Mouse (Mus musculus): Measurements from ENCODE around the gene Cacna1f.

Cacna1f gene

DNA sequence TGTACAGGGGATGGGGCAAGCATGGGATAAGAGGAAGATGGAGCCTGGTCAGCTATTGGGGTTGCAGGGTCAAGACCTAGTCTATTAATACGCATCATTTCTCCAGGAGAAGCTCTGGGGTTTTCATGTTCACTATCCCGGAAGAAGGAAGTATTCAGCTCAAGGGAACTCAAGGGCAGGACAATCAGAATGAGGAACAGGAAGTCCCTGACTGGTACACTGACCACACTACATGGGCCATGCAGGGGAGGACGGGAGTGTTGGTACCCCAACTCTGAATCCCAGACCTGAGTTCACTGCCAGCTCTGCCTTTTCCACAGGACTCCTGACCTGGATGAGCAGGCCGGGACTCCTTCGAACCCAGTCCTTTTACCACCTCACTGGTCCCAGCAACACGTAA, 25.7 kb downstream of the Cacna1f start:
- DNase-seq (ENCODE audit: low spot score), result no peak

GRCm38 (mm10) chrX:7635101-7635500, 28.2 kb downstream of the Cacna1f start:
- DNase-seq (ENCODE audit: low spot score), result no peak

GRCm38 (mm10) chrX:7638401-7639091, 31.7 kb downstream of the Cacna1f start, which contains the start of gene Syp:
Gene Syp (plus strand): TSS chrX:7638471.
- peak; percentile 84 for DNase-seq (ENCODE audit: low spot score)

- DNase-seq (ENCODE audit: low spot score), result no peak
These were observed 32.8 kb downstream of the Cacna1f start for GRCm38 (mm10) chrX:7639536-7640325.

DNA sequence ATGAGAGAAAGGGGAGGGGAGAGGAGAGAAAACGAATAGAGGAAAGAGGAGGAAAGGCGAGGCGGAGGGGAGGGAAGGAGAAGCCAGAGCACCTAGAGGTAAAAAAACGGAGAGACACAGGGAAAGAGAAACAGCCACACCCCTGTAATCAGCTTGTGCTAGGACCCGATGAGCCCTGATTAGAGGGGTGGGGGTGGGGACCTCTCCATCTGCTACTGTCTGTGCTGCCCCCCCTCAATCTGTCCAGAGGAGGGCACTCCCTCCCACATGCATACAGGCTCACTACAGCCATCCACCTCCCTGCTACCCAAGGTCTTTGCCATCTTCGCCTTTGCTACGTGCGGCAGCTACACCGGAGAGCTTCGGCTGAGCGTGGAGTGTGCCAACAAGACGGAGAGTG, 33.9 kb downstream of the Cacna1f start:
- no peak for DNase-seq (ENCODE audit: low spot score)

DNA sequence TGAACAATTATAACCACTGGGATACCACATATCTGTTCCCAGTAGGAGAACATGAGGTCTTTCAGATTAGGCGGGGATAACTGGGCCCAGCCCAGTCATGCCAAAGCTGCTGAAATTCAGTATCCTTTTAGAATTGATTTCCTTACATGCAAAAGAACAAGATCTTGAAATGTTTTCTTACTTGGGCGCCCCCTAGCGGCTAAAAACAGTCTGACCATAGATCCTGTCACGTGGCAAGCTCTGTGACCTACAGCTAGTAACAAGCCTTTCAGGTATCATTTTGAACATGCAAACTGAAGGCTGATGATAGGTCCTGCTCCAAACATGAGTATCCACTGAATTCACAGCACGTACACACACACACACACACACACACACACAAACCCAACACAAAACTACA, 38.5 kb downstream of the Cacna1f start:
- DNase-seq (ENCODE audit: low spot score), result peak; percentile 84

DNA sequence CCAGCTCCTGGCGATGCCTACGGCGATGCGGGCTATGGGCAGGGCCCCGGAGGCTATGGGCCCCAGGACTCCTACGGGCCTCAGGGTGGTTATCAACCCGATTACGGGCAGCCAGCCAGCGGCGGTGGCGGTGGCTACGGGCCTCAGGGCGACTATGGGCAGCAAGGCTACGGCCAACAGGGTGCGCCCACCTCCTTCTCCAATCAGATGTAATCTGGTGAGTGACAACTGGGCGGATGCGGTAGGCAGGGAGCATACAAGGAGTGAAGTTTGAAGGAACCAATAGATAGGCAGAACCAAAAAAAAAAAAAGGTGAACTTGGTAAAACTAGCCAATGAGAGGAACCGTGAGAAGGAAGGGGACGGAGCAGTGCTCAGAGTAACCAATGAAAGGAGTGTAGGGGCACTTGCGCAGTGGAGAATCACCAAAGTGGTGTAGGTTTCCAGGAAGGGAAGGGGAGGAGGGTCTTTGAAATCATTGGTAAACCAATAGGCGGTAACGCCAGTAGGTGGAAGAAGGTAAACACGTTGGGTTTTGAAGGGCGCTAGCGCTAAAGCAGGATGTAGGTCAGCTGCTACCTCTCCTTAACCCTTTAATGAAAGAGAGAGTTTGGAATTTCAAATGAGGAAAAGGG, 41.9 kb downstream of the Cacna1f start:
- DNase-seq (ENCODE audit: low spot score), result peak; percentile 78

DNA sequence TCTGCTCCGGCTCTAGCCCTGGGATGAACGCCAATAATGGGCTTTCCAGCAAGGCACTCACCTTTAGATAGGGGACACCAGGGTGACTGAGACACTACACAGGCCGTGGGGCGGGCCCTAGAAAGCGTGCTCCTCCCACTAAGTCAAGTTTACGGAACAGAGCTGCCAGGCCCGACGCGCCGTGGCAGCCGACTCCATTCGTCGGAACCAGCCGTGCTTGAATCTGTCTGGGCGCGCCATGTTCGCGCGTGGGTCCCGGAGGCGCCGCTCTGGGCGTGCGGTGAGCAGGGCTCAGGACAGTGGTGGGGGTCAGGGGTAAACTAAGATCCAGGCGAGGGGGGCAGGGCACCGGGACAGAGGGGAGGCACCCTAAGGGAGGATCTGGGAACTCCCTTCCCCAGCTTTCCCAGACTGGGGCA, 50.3 kb downstream of the Cacna1f start, which contains the start of gene Prickle3:
Gene Prickle3 (plus strand): TSS at position 40 of the 419 bp plus-strand sequence.
- DNase-seq (ENCODE audit: low spot score), result peak; percentile 46

DNA sequence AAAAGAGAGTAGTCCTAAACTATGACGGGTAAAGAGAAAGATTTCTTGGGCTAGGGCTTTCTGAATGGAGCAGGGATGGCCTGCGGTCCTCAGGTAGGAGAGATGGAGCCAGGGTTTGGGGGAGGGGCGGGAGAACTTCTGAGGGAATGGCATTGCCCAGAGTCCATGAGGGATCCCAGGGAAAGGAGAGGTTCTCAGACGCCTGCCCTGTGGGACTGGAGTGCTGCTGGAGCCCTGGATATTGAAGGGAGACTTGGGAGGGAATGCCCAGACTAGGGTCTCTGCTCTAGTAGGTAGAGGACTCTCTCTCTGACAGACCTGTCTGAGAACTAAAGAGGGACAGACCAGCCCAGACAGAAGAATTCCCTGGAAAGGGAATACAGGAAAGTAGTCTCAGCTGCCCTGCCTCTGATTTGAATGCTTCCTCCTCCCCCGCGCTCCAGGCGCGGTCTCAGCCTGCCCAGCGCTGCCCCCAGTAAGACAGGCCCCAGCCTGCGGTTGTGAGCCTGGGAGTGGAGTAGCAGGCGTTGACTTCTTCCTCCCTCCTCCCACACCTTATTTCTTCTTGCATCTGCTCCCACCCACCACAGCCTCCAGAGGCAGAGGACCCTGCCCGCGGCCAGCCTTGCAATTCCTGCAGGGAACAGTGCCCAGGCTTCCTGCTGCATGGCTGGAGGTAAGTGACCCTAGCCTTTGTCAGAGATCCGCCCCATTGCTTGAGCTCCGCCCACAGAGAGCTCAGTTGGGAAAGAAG, 51.3 kb downstream of the Cacna1f start:
- DNase-seq (ENCODE audit: low spot score), result peak; percentile 47

DNA sequence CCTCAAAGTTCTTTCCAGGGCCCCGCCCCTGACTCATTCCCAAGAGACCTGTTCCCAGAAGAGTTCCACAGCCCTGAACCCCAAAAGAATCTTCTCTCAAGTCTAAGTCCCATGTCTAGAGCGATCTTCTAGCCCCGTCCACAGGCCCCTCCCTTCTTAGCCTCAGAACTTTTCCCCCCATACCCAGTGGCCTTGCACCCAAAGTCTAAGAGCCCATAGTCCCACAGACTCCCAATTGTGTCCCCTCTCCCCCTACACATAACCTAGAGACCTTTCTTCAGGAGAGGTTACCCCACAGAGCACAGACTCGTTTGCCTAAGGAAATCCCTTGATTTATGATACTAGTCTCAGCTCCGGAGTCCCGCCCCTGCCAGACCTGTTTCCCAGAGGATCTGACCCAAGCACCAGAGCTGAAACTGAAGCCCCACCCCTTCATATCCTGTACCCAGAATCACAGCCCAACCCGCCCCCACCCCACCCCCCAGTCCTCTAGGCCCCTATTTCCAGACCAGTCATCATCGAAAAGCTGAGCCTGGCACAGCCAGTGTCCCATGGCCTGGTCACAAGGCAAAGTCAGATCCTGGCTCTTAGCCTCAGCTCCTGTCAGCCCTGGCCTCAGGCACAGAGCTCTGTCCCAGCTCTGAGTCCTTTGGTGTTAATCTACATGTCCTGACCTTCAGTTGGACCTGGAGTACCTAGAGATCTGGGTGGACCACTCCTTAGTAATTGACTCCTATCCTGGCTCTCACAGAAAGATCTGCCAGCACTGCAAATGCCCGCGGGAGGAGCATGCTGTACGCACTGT, 52.1 kb downstream of the Cacna1f start:
- peak; percentile 31 for DNase-seq (ENCODE audit: low spot score)

- DNase-seq (ENCODE audit: low spot score), result no peak
These were observed 54.2 kb downstream of the Cacna1f start for GRCm38 (mm10) chrX:7661086-7661485.

- DNase-seq (ENCODE audit: low spot score), result no peak
These were observed 56.1 kb downstream of the Cacna1f start for GRCm38 (mm10) chrX:7662936-7663335.

- no peak for DNase-seq (ENCODE audit: low spot score)
These were observed 57.9 kb downstream of the Cacna1f start for GRCm38 (mm10) chrX:7664791-7665190.

DNA sequence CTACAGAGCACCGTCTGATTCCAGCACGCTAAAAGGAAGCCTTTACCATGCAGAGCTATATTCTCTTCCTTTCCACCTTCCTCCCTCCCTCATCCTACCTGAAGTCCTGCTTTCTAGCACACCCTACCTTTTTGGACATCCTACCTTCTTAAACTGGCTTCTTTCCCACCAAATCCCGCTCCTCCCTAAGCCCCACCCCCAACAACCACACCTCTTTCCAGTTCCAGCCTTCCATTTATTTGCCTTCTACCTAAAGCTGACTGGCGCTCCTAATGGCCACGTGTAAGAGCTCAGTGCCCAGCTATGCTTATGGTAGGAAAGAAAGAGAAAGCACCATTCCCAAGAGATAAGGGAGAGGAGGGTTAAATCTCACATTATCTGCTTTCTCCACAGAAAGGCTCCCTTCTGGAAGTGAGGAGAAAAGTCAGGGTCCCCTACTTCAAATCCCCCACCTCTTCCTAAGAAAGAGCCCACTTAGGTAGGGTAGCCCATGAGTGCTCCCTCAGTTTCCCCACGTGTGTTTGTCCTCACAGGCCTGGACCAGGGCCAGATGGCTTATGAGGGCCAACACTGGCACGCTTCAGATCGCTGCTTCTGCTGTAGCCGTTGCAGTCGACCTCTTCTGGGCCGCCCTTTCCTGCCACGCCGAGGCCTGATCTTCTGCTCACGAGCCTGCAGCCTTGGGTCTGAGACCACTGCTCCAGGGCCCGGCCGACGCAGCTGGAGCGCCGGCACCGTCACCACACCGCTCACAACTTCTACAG, 59.0 kb downstream of the Cacna1f start:
- no peak for DNase-seq (ENCODE audit: low spot score)

GRCm38 (mm10) chrX:7670390-7670881, 63.6 kb downstream of the Cacna1f start:
- DNase-seq (ENCODE audit: low spot score), result peak; percentile 72

- DNase-seq (ENCODE audit: low spot score), result peak; percentile 53
These were observed 64.2 kb downstream of the Cacna1f start, which contains the start of gene Plp2 for GRCm38 (mm10) chrX:7670921-7671623. Gene Plp2 (minus strand): TSS chrX:7671390.

GRCm38 (mm10) chrX:7672739-7673138, 65.9 kb downstream of the Cacna1f start:
- DNase-seq (ENCODE audit: low spot score), result no peak

DNA sequence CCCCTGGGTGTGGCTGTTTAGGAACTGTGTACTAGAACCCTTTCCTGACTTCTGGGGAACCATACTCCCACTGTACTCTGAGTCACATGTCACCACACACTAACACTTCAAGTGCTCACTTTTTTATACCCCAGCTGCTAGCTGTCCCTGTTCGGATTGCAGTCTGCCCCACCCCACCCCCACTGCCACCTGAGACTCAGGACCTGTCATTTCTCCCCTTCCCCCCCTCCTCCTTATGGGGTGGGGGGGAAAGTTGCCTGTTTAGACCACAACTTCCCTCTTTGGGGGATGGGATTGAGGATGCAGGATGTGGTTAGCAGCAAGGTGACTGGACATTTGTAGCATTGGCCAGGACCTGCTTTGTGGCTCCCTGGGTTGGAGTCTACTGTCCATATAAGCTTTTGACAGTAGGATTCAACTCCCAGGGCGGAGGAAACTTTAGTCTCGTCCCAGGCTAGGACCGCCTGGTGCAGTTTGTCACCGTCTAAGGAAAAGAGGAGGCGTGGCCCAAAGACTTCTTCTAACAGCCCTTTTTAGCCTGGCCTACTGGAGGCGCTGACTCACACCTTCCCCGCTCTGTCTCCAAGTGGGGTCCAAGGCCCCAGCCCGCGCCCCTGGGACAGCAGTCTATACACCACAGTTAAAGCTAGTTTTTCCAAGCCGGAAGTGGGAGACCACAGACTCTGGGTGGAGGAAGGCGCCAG, 66.8 kb downstream of the Cacna1f start:
- DNase-seq (ENCODE audit: low spot score), result peak; percentile 63
